Mouse (Mus musculus) monocyte, adult 2 months (primary cell): ENCODE measurements around the gene Rtkn.
A peak's percentile ranks its signal among the peaks of the same experiment; 100 is the strongest.
"Not testable (repeated sequence)": the region's sequence is repeated elsewhere in the genome, so short reads cannot be mapped to it uniquely, and the experiment has no call there.

ENCODE experiments used
- DNase-seq, 2 experiments: peaks; one replicate each; pipeline ENCODE4 v3.0.0; 2022; ENCODE audit warnings: low spot score in 2 of 2, low read depth in 1 of 2

Gene Rtkn

GRCm38 (mm10) chr6:83137576-83137950 is 2.3 kb downstream of the Rtkn start:
- DNase-seq, result no peak

GRCm38 (mm10) chr6:83138056-83138455 is 2.8 kb downstream of the Rtkn start:
- DNase-seq, result no peak

GRCm38 (mm10) chr6:83140044-83140443 is 4.8 kb downstream of the Rtkn start:
- DNase-seq, result no peak

GRCm38 (mm10) chr6:83141636-83142035 is 6.4 kb downstream of the Rtkn start:
- DNase-seq, result no peak

- no peak for DNase-seq
Observed at GRCm38 (mm10) chr6:83142211-83142731, 7.0 kb downstream of the Rtkn start.

- no peak for DNase-seq
Observed at GRCm38 (mm10) chr6:83142886-83143285, 7.6 kb downstream of the Rtkn start.

GRCm38 (mm10) chr6:83145209-83145608 is 9.9 kb downstream of the Rtkn start:
- DNase-seq, result no peak

- no peak for DNase-seq
Observed at GRCm38 (mm10) chr6:83145805-83146204, 10.5 kb downstream of the Rtkn start.

GRCm38 (mm10) chr6:83147280-83147679 is 12.0 kb downstream of the Rtkn start:
- no peak for DNase-seq

- no peak for DNase-seq
Observed at GRCm38 (mm10) chr6:83151721-83152120, 16.5 kb downstream of the Rtkn start.

- no peak for DNase-seq
Observed at GRCm38 (mm10) chr6:83153038-83153437, 17.8 kb downstream of the Rtkn start.

- DNase-seq, result no peak
Observed at GRCm38 (mm10) chr6:83153485-83153884, 18.2 kb downstream of the Rtkn start.

- no peak for DNase-seq
Observed at GRCm38 (mm10) chr6:83155552-83156238, 20.4 kb downstream of the Rtkn start.

- peak in 1 of 2 experiments; percentile 8 for DNase-seq
Observed at GRCm38 (mm10) chr6:83156259-83156684, 21.0 kb downstream of the Rtkn start, which contains the start of the genes Wdr54 and 1700003E16Rik. TSS of gene Wdr54 (minus strand) at chr6:83156397. TSS of gene 1700003E16Rik (plus strand) at chr6:83156404.

- DNase-seq, result not testable (repeated sequence)
Observed at GRCm38 (mm10) chr6:83159456-83159855, 24.2 kb downstream of the Rtkn start.

GRCm38 (mm10) chr6:83161442-83161841 is 26.2 kb downstream of the Rtkn start:
- no peak for DNase-seq

- no peak for DNase-seq
Observed at GRCm38 (mm10) chr6:83161921-83162641, 26.8 kb downstream of the Rtkn start.

- DNase-seq, result no peak
Observed at GRCm38 (mm10) chr6:83162701-83163100, 27.4 kb downstream of the Rtkn start.

- DNase-seq, result no peak
Observed at GRCm38 (mm10) chr6:83165026-83165606, 29.9 kb downstream of the Rtkn start.

- DNase-seq, result peak; percentile 77 to 92
Observed at GRCm38 (mm10) chr6:83165607-83166242, 30.5 kb downstream of the Rtkn start, which contains the start of gene Dctn1. TSS of gene Dctn1 (plus strand) at chr6:83165920.

- no peak for DNase-seq
Observed at GRCm38 (mm10) chr6:83166243-83166630, 31.0 kb downstream of the Rtkn start.
